Mouse (Mus musculus): ENCODE results near the gene Fbrsl1.

DNA sequence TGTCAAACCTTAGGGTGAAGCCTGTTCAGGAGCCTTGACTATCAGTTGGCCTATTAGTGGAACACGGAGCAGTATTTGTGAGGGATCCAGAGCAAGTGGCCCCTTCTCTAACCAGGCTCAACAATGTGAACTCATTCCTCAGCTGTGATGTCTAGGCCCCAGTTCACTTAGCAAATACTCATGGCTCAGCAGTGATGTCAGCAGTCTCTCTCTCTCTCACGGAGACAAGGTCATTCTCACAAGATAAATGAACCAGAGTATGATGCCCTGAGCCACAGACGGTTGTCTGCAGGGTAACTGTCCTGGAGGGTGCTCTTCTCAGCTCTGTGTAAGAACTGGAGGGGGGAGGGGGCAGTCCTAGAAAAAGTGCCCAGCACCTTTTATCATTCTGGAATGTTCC is 44.4 kb downstream of the Fbrsl1 start:
- no peak for TF ChIP-seq CTCF (IDR thresholded peaks at IDR 0.05; ENCODE audit: borderline replicate concordance, insufficient read depth, low read length)
- no peak for TF ChIP-seq POLR2A (IDR thresholded peaks at IDR 0.05; ENCODE audit: low read depth, low read length)

All from embryonic fibroblast, embryonic 13.5 days (primary cell).